Mouse (Mus musculus) heart, adult 2 months (tissue): ENCODE measurements at regions not wholly inside any gene's neighbourhood (a gene's known extent, or its start where the extent isn't known, plus 50 kb on each side); places are given as distances from the start of the nearest gene placed in this dataset.

ENCODE experiments used
- DNase-seq, 2 experiments: peaks; one replicate each; pipeline ENCODE4 v3.0.0; 2021
- H3K27ac ChIP-seq: fragments of 200-600 bp; 2 replicates; pipeline ENCODE4 v1.8.1; 2022
- H3K27me3 ChIP-seq: fragments of 200-500 bp; 2 replicates; pipeline ENCODE4 v1.6.1; 2012; ENCODE audit warnings: mild to moderate bottlenecking, low read length, inconsistent platforms, mixed read lengths; ENCODE audit not compliant: control insufficient read depth, insufficient read depth
- H3K36me3 ChIP-seq: fragments of 200-500 bp; 2 replicates; pipeline ENCODE4 v1.6.1; 2012; ENCODE audit warnings: low read length, inconsistent platforms; ENCODE audit not compliant: control insufficient read depth, insufficient read depth
- H3K4me1 ChIP-seq: fragments of 200-500 bp; 2 replicates; pipeline ENCODE4 v1.6.1; 2011; ENCODE audit warnings: low read length; ENCODE audit not compliant: control insufficient read depth, insufficient read depth
- H3K4me3 ChIP-seq: fragments of 200-600 bp; 2 replicates; pipeline ENCODE4 v1.8.1; 2022
- H3K79me2 ChIP-seq: fragments of 200-500 bp; replicated peaks from 2 replicates; pipeline ENCODE4 v1.6.1; 2012; ENCODE audit warnings: mild to moderate bottlenecking, inconsistent platforms, low read length, moderate library complexity, mixed read lengths; ENCODE audit not compliant: control insufficient read depth, insufficient read depth
- H3K9ac ChIP-seq: fragments of 200-500 bp; 2 replicates; pipeline ENCODE4 v1.6.1; 2012; ENCODE audit warnings: low read depth, mild to moderate bottlenecking, control low read depth, inconsistent platforms, low read length, mixed read lengths
- CTCF ChIP-seq: fragments of 200-600 bp; IDR thresholded peaks from 2 replicates; pipeline ENCODE4 v1.8.1; 2022; ENCODE audit warnings: antibody characterized with exemption, mild to moderate bottlenecking, moderate library complexity
- EP300 ChIP-seq: fragments of 200-500 bp; IDR thresholded peaks from 2 replicates; pipeline ENCODE4 v1.6.1; 2011; ENCODE audit warnings: low read depth, low read length, control low read depth; ENCODE audit not compliant: insufficient read depth
- POLR2A ChIP-seq: fragments of 200-500 bp; IDR thresholded peaks from 2 replicates; pipeline ENCODE4 v1.6.1; 2011; ENCODE audit warnings: mild to moderate bottlenecking, low read depth, low read length, control low read depth; ENCODE audit not compliant: insufficient read depth
- WGBS: fragments of 180-500 bp; shearing (Covaris S2); methylation state at CpG from one replicate; pipeline ENCODE4 v1.1.7; 2018; 5-methylcytosine and 5-hydroxymethylcytosine counted together
- intact Hi-C: fragments of 180-260 bp; cut with DNase I; formaldehyde crosslinking; loops from one replicate; pipeline ENCODE4 v1.15.1; 2025

- peaks cover 9% of the 10 kb centered on the region for H3K4me1 ChIP-seq
- H3K79me2 ChIP-seq, result no peaks in the 10 kb centered on the region
- H3K4me3 ChIP-seq, result no peak overlapping the region
- WGBS, result 53% methylated on average over 15 of the region's 15 CpGs
- intact Hi-C loops, result loop anchor here (5.0 kb wide), 2 partner anchors 39 to 84 kb away; partner anchors contain the start of gene Zcchc2
- H3K27me3 ChIP-seq, result no peaks in the 10 kb centered on the region
- TF ChIP-seq EP300 (no peak), POLR2A (no peak), CTCF (no peak)
- no peaks in the 10 kb centered on the region for H3K36me3 ChIP-seq
- H3K27ac ChIP-seq, result peak overlapping the region; percentile 76
- DNase-seq, result peak in 1 of 2 experiments; percentile 13
- H3K9ac ChIP-seq, result no peak overlapping the region
Observed at GRCm38 (mm10) chr1:105908029-105908876, 82.0 kb upstream of the Zcchc2 start.

- no peak for DNase-seq
- H3K79me2 ChIP-seq, result no peaks in the 10 kb centered on the region
- no peaks in the 10 kb centered on the region for H3K27me3 ChIP-seq
- no peak for TF ChIP-seq EP300
- H3K4me1 ChIP-seq, result peaks cover 9% of the 10 kb centered on the region
- H3K36me3 ChIP-seq, result no peaks in the 10 kb centered on the region
- no peak overlapping the region for H3K27ac ChIP-seq
- H3K4me3 ChIP-seq, result no peak overlapping the region
- intact Hi-C loops, result loop anchor here (5.0 kb wide), 2 partner anchors 38 to 83 kb away; partner anchors contain the start of gene Zcchc2
- 82% methylated on average over 4 of the region's 4 CpGs for WGBS
- no peak overlapping the region for H3K9ac ChIP-seq
Observed at GRCm38 (mm10) chr1:105909121-105909520, 81.1 kb upstream of the Zcchc2 start.

GRCm38 (mm10) chr1:105911714-105912113, 78.5 kb upstream of the Zcchc2 start:
- TF ChIP-seq CTCF, result no peak
- TF ChIP-seq POLR2A, result no peak
- no peak for TF ChIP-seq EP300
- Histone ChIP-seq H3K4me3 (no peak overlapping the region), H3K36me3 (no peaks in the 10 kb centered on the region), H3K9ac (no peak overlapping the region), H3K27me3 (no peaks in the 10 kb centered on the region), H3K27ac (no peak overlapping the region), H3K4me1 (peaks cover 2% of the 10 kb centered on the region), H3K79me2 (no peaks in the 10 kb centered on the region)
- intact Hi-C loops, result no loop called here
- no peak for DNase-seq
- WGBS, result 56% methylated on average over 3 of the region's 3 CpGs

- H3K27ac ChIP-seq, result no peak overlapping the region
- WGBS, result 76% methylated on average over 4 of the region's 4 CpGs
- no peaks in the 10 kb centered on the region for H3K79me2 ChIP-seq
- no peak overlapping the region for H3K4me3 ChIP-seq
- no peaks in the 10 kb centered on the region for H3K27me3 ChIP-seq
- intact Hi-C loops, result no loop called here
- H3K36me3 ChIP-seq, result no peaks in the 10 kb centered on the region
- DNase-seq, result no peak
- TF ChIP-seq POLR2A (no peak), EP300 (no peak), CTCF (no peak)
- H3K9ac ChIP-seq, result no peak overlapping the region
- peaks cover 6% of the 10 kb centered on the region for H3K4me1 ChIP-seq
Observed at GRCm38 (mm10) chr1:105921842-105922241, 68.4 kb upstream of the Zcchc2 start.

GRCm38 (mm10) chr1:105922586-105922985, 67.6 kb upstream of the Zcchc2 start:
- H3K36me3 ChIP-seq, result no peaks in the 10 kb centered on the region
- DNase-seq, result no peak
- no peaks in the 10 kb centered on the region for H3K79me2 ChIP-seq
- H3K27ac ChIP-seq, result no peak overlapping the region
- no peak for TF ChIP-seq CTCF
- TF ChIP-seq POLR2A, result no peak
- no peak for TF ChIP-seq EP300
- no peaks in the 10 kb centered on the region for H3K27me3 ChIP-seq
- H3K4me3 ChIP-seq, result no peak overlapping the region
- peaks cover 6% of the 10 kb centered on the region for H3K4me1 ChIP-seq
- intact Hi-C loops, result no loop called here
- H3K9ac ChIP-seq, result no peak overlapping the region

- Histone ChIP-seq H3K4me1 (peaks cover 6% of the 10 kb centered on the region), H3K27me3 (no peaks in the 10 kb centered on the region), H3K4me3 (no peak overlapping the region), H3K36me3 (no peaks in the 10 kb centered on the region), H3K79me2 (no peaks in the 10 kb centered on the region), H3K9ac (no peak overlapping the region), H3K27ac (no peak overlapping the region)
- no peak for DNase-seq
- TF ChIP-seq POLR2A (no peak), EP300 (no peak), CTCF (no peak)
- WGBS, result 55% methylated on average over 3 of the region's 3 CpGs
- intact Hi-C loops, result no loop called here
Observed at GRCm38 (mm10) chr1:105923001-105923400, 67.2 kb upstream of the Zcchc2 start.
